Mouse (Mus musculus): ENCODE data around the gene Got1.
A peak's percentile ranks its signal among the peaks of the same experiment; 100 is the strongest.

The Got1 gene

GRCm38 (mm10) chr19:43487429-43487828, 37.0 kb downstream of the Got1 start:
- peak in 1 of 2 experiments; percentile 34 for DNase-seq (ENCODE audit: low spot score in 2 of 2)

- no peak for DNase-seq (ENCODE audit: low spot score in 2 of 2)
Observed at GRCm38 (mm10) chr19:43480512-43480911, 43.9 kb downstream of the Got1 start.

GRCm38 (mm10) chr19:43479431-43479830, 45.0 kb downstream of the Got1 start:
- no peak for DNase-seq (ENCODE audit: low spot score in 2 of 2)

- DNase-seq (ENCODE audit: low spot score in 2 of 2): peak; percentile 42 to 69
Observed at GRCm38 (mm10) chr19:43478891-43479290, 45.5 kb downstream of the Got1 start.

- DNase-seq (ENCODE audit: low spot score in 2 of 2): no peak
Observed at GRCm38 (mm10) chr19:43477436-43477835, 47.0 kb downstream of the Got1 start.

GRCm38 (mm10) chr19:43476063-43476462, 48.3 kb downstream of the Got1 start:
- no peak for DNase-seq (ENCODE audit: low spot score in 2 of 2)

- no peak for DNase-seq (ENCODE audit: low spot score in 2 of 2)
Observed at GRCm38 (mm10) chr19:43475642-43476041, 48.8 kb downstream of the Got1 start.

GRCm38 (mm10) chr19:43472781-43473180, 51.6 kb downstream of the Got1 start:
- no peak for DNase-seq (ENCODE audit: low spot score in 2 of 2)

GRCm38 (mm10) chr19:43472331-43472730, 52.1 kb downstream of the Got1 start:
- DNase-seq (ENCODE audit: low spot score in 2 of 2): no peak

GRCm38 (mm10) chr19:43469333-43469732, 55.1 kb downstream of the Got1 start:
- no peak for DNase-seq (ENCODE audit: low spot score in 2 of 2)

GRCm38 (mm10) chr19:43467927-43468685, 56.3 kb downstream of the Got1 start:
- no peak for DNase-seq (ENCODE audit: low spot score in 2 of 2)

GRCm38 (mm10) chr19:43465601-43466255, 58.7 kb downstream of the Got1 start:
- DNase-seq (ENCODE audit: low spot score in 2 of 2): no peak

- no peak for DNase-seq (ENCODE audit: low spot score in 2 of 2)
Observed at GRCm38 (mm10) chr19:43465076-43465475, 59.3 kb downstream of the Got1 start.

- DNase-seq (ENCODE audit: low spot score in 2 of 2): no peak
Observed at GRCm38 (mm10) chr19:43464294-43464687, 60.1 kb downstream of the Got1 start.

- DNase-seq (ENCODE audit: low spot score in 2 of 2): no peak
Observed at GRCm38 (mm10) chr19:43463546-43464293, 60.7 kb downstream of the Got1 start.

- DNase-seq (ENCODE audit: low spot score in 2 of 2): no peak
Observed at GRCm38 (mm10) chr19:43462141-43462540, 62.3 kb downstream of the Got1 start.

- no peak for DNase-seq (ENCODE audit: low spot score in 2 of 2)
Observed at GRCm38 (mm10) chr19:43460481-43460880, 63.9 kb downstream of the Got1 start.

GRCm38 (mm10) chr19:43459948-43460347, 64.5 kb downstream of the Got1 start:
- DNase-seq (ENCODE audit: low spot score in 2 of 2): no peak

- no peak for DNase-seq (ENCODE audit: low spot score in 2 of 2)
Observed at GRCm38 (mm10) chr19:43453025-43453424, 71.4 kb downstream of the Got1 start.

GRCm38 (mm10) chr19:43452176-43452575, 72.2 kb downstream of the Got1 start:
- DNase-seq (ENCODE audit: low spot score in 2 of 2): no peak

- DNase-seq (ENCODE audit: low spot score in 2 of 2): no peak
Observed at GRCm38 (mm10) chr19:43451563-43451962, 72.8 kb downstream of the Got1 start.
